Mouse (Mus musculus) gastrocnemius, adult 8-10 months (tissue): Measurements from ENCODE around the gene Dysf. TPM values are rescaled to one million over a fixed set of nuclear protein-coding genes. Genes with fewer than 3 reads are reported as not detected.
A peak's percentile ranks its signal among the peaks of the same experiment; 100 is the strongest.
"Not testable (repeated sequence)": the region's sequence is repeated elsewhere in the genome, so short reads cannot be mapped to it uniquely, and the experiment has no call there.

Experiments
- DNase-seq, 2 experiments: peaks; one replicate each; pipeline ENCODE4 v3.0.0; 2022; ENCODE audit warnings: low spot score in 2 of 2
- total RNA-seq, 4 experiments: library from RNA; stranded (reverse); gene quantifications; 2 replicates each; pipeline ENCODE4 v1.2.4; 2022

Gene Dysf
- 100 to 1,000 TPM in 1 of 4 experiments, 10 to 100 TPM in 3; 65.1 to 102 (median 78.7) TPM for total RNA-seq

DNA sequence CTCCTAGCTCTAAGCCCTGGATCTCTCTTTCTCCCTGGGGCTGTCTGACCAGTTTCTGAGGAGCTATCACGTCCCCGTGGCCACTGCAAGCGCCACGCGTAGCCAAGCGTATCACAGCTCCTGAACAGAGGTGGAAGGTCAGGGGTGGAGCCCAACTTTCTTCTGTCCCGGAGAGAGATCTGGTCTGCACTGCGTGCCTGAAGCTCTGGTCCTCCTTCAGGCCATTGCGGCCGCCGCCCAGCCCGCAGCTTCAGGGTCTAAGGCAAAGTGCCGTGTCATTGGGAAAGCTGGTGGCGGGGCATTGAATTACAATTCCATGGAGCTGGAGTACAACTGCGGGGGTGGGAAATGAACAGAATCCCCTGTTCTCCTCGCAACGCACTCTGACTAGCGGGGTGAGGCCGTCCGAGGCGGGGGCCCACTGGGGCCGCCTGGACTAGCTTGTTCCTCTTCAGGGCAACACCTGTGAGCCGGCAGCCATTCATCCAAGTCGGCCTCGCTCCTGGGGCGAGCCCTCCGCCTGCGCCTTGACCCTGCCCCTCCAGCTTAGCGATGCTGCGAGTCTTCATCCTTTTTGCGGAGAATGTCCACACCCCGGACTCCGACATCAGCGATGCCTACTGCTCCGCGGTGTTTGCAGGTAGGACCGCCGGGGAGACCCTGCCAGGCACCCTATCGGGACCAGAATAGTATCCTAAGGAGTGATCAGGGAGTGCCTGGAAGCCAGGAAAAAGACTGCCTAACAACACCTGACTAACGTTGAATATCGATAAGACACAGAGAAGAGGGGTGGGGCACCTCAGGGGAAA, at the start of gene Dysf:
TSS of gene Dysf (plus strand) at position 228 of the 809 bp plus-strand sequence.
- DNase-seq, result peak; percentile 46 to 59

DNA sequence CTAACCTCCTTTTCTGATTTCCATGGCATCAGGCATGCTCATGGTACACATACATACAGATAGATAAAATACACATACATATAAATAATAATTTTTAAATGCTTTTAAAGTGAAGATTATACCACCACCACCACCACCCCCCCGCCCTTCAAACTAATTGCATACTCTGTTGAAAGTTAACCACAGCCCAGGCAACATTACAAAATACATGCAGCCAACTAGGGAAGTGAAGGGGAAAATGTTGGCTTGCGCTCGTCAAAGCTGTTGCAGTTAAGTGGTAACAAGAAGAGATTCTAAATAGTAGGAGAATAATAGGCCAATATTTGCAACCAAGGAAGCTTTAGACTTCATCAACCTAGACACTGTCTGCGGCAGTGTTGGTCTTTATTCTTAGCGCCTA, 20.7 kb upstream of the Dysf start:
- no peak for DNase-seq

GRCm38 (mm10) chr6:84002716-84003115, 5.7 kb upstream of the Dysf start:
- no peak for DNase-seq

DNA sequence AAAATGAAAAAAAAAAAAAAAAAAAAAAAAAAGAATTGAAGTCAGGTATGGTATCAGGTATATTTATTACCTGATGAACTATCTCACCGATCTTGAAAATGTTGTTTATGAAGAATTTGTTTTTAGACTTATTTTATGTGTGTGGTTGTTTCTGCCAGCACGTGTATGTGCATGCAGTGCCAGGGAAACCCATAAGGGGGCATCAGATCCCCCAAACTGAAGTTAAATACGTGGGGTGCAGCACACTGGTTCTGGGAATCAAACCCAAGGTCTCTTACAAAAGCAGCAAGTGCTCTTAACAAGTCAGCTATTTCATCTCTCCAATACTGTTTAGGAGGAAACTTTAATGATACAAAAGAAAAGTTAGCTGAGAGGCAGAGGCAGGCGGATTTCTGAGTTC, 4.1 kb upstream of the Dysf start:
- no peak for DNase-seq

- DNase-seq, result no peak
Observed at GRCm38 (mm10) chr6:84009172-84009872, 932 bp downstream of the Dysf start.

- DNase-seq, result no peak
Observed at GRCm38 (mm10) chr6:84009915-84010302, 1.5 kb downstream of the Dysf start.

GRCm38 (mm10) chr6:84010303-84011225, 2.2 kb downstream of the Dysf start:
- DNase-seq, result peak; percentile 56 to 58

- DNase-seq, result peak in 1 of 2 experiments; percentile 36
Observed at GRCm38 (mm10) chr6:84014961-84015683, 6.7 kb downstream of the Dysf start.

DNA sequence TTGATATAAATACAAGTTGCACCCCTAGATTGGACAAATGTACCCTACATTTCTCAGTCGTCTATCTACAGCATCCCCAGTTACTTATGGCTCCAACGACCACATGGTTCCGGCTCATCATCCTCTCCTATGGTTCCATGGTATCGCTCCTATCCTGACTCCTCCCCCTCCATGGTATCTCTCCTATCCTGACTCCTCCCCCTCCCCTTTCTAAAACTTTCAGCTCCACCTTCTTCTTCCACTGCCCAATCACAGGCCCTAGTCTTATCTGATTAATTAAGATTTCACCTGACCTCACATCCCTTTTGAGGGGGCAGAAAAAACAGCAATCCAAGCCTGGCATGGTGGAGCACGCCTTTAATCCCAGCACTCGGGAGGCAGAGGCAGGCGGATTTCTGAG, 8.5 kb downstream of the Dysf start:
- DNase-seq, result no peak

GRCm38 (mm10) chr6:84017392-84017791, 9.0 kb downstream of the Dysf start:
- no peak for DNase-seq

DNA sequence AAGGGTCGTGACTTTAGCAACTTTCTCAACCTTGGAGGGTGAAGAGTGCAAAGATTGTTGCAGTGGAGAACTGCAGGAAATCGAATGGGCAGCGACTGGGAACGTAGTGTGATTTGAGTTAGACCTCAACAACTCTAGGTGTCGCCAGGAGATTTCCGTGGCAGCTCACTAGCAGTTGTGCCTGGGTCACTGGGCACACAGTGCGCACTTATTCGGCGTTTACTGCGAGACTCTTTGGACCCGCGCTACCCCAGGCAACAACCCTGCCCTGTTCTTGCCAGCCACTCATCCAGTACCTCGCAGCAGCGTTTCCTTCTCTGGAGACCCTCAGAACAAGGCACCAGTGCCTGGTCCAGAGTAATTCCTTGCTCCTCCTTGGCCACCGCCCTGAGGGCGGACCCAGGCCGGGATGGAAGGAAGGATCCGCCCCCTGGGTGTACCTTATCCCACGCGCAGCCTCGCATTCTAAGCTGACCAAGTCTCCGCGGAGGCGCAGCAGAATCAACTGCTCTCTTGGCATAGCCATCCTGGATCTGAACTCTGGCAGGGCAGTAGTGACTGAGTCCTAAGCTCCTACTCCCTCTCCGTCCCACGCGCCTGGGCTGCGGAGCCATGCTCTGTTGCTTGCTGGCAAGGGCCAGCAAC, 10.6 kb downstream of the Dysf start:
- peak; percentile 54 to 65 for DNase-seq

GRCm38 (mm10) chr6:84020002-84020401, 11.6 kb downstream of the Dysf start:
- no peak for DNase-seq

DNA sequence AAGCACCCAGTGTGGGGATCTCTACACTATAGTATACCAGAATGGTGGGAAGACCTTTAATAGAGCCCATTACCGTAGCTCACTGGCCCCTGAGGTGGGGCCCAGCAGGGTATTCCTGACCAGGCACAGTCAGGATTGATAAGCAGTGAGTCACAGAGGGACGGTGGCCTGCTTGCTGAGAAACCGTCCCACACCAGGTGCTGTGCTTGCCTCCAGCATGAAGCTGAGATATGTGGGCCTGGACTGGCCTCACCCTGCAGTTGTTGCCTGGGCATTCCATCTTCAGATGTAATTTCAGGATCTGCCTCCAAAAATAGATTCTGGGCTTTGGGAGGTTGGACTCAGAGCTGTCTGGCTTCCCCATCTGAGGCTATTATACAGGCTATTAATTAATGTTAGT, 13.6 kb downstream of the Dysf start:
- DNase-seq, result peak; percentile 46 to 65

- DNase-seq, result no peak
Observed at GRCm38 (mm10) chr6:84025636-84026035, 17.2 kb downstream of the Dysf start.

GRCm38 (mm10) chr6:84028791-84029190, 20.4 kb downstream of the Dysf start:
- no peak for DNase-seq

- DNase-seq, result no peak
Observed at GRCm38 (mm10) chr6:84029775-84030174, 21.4 kb downstream of the Dysf start.

GRCm38 (mm10) chr6:84032516-84032915, 24.1 kb downstream of the Dysf start:
- DNase-seq, result not testable (repeated sequence)

DNA sequence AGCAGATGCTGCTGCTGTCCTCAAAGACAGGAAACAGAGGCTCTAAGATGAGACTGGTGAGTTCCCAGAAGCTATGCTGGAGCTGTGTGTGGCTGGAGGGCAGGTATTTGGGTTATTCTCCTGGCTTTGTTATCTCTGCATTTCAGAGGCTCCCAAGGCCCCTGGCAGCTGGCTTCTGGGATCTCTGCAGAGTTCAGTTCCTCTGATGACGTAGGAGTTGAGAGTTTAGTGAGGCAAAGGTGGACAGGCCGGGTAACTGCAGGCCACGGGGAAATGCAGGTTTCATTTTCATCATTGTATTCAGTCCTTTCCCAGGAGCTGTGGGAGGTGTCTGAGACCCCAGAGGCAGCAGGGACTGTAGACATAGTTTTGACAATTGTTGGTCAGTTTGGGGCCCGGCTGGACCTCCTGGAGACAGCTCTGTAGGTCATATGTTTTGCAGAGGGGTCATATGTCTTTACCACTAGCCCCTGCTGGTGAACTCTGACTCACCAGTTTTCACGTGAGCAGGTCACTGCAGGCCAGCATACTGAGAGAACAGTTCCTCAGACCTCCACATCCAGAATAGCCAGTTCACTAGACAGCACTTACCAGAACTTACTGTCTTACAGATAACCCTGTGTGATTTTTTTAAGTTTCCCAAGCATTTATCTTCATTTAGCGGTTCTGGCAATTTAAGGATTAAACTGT, 35.0 kb downstream of the Dysf start:
- DNase-seq, result no peak

DNA sequence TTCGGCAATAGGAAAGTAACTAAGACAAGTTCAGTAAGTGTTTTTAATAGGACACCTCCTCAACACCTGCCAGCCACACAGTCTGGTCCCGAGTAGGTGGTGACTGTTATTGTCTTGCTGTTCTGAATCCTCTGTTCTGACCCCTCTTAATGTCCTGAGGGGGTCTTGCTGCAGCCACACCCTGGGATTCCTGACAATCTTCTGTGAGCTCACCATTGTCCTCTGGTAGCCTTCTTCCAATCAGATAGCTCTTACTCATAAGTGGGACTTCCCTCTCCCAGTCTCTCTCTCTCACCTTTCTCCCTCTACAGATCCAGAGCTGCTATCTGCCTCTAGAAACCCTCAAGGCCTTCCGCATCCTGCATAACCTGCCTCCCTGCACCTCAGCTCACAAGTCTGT, 36.3 kb downstream of the Dysf start:
- no peak for DNase-seq

DNA sequence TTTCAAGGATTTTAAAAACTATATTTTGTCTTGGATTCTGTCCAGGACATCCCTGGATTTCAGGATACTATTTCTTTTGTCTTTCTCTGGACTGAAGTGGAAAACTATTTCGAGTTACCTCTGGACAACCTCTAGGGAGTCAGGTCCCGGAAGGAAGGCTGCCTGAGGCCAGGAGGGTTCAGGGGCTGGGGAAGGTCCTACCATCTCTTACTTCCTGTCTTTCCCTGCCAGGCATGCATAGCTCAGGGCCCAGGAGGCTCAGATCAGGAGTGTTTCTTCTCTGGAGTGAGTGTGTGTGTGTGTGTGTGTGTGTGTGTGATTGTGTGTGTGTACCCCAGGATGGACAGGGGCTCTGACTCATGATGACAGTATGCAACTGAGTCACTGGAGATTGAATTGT, 40.5 kb downstream of the Dysf start:
- DNase-seq, result no peak
